Mouse (Mus musculus) intestine, embryonic 14.5 days (tissue): ENCODE measurements at regions not wholly inside any gene's neighbourhood (a gene's known extent, or its start where the extent isn't known, plus 50 kb on each side); places are given as distances from the start of the nearest gene placed in this dataset.

Experiments
- ATAC-seq: fragments of 200-750 bp; cut with Nextera tagmentation; replicated peaks from 2 replicates; pipeline ENCODE4 v1.8.0; 2017; ENCODE audit warnings: low read depth, moderate number of reproducible peaks, moderate TSS enrichment, moderate library complexity; ENCODE audit not compliant: low FRiP score, low TSS enrichment
- DNase-seq: peaks from one replicate; pipeline ENCODE4 v3.0.0-alpha.2; 2018; ENCODE audit warnings: low spot score
- H3K27ac ChIP-seq: fragments of 300-500 bp; sonication (generic); 2 replicates; pipeline ENCODE4 v1.5.1; 2014; ENCODE audit warnings: low read depth, mild to moderate bottlenecking, control low read depth
- H3K27me3 ChIP-seq: fragments of 300-500 bp; sonication (generic); replicated peaks from 2 replicates; pipeline ENCODE4 v1.6.1; 2014; ENCODE audit warnings: low read length, control low read depth; ENCODE audit not compliant: control insufficient read depth, insufficient read depth
- H3K36me3 ChIP-seq: fragments of 300-500 bp; sonication (generic); 2 replicates; pipeline ENCODE4 v1.6.1; 2014; ENCODE audit warnings: low read length, control low read depth; ENCODE audit not compliant: control insufficient read depth, insufficient read depth
- H3K4me1 ChIP-seq: fragments of 300-500 bp; sonication (generic); replicated peaks from 2 replicates; pipeline ENCODE4 v1.6.1; 2014; ENCODE audit warnings: low read length, control low read depth, mixed read lengths; ENCODE audit not compliant: control insufficient read depth, insufficient read depth
- H3K4me2 ChIP-seq: fragments of 300-500 bp; sonication (generic); 2 replicates; pipeline ENCODE4 v1.6.1; 2014; ENCODE audit warnings: low read length
- H3K4me3 ChIP-seq: fragments of 300-500 bp; sonication (generic); 2 replicates; pipeline ENCODE4 v1.5.1; 2014; ENCODE audit warnings: low read depth, low read length, control low read depth, mixed read lengths
- H3K9ac ChIP-seq: fragments of 300-500 bp; sonication (generic); 2 replicates; pipeline ENCODE4 v1.6.1; 2014; ENCODE audit warnings: mild to moderate bottlenecking, low read length
- H3K9me3 ChIP-seq: fragments of 300-500 bp; sonication (generic); 2 replicates; pipeline ENCODE4 v1.6.1; 2016; ENCODE audit warnings: low read length, control low read depth; ENCODE audit not compliant: control insufficient read depth
- WGBS: fragments of 180-500 bp; shearing (Covaris S2); extraction: QIAGEN DNeasy Blood & Tissue Kit; methylation state at CpG from one replicate; pipeline ENCODE4 v1.1.7; 2014; 5-methylcytosine and 5-hydroxymethylcytosine counted together
- microRNA counts: library from miRNA; unstranded; fragments of <30 nt; microRNA quantifications from one replicate; lab custom pipeline; 2016
- microRNA-seq: library from miRNA; unstranded; fragments of <30 nt; microRNA quantifications from one replicate; pipeline ENCODE4, GENCODE M21; 2016

DNA sequence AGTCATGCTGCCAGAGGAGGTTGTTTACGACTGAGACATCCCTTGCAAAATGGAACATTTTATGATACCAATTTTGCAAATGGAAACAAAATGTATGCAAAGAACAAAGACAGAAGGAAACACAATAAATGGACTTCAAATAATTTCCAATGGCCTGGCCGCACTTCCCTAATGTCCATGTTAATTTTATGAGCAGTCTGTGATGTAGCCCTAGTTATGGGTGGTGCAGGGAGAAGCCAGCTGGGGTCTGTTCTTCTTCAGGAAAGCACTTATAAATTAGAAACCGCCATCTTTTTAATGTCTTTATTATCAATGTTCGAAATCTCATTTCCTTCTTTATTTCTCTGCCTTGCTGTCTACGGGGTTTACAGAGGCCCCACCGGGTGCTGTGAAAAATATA is 51.0 kb upstream of the Jak1 start:
- ATAC-seq, result no peak
- no peaks in the 10 kb centered on the region for H3K36me3 ChIP-seq
- no peaks in the 10 kb centered on the region for H3K4me1 ChIP-seq
- WGBS, result 55% methylated on average over 6 of the region's 6 CpGs
- H3K27ac ChIP-seq, result no peak overlapping the region
- no peak overlapping the region for H3K4me2 ChIP-seq
- H3K9me3 ChIP-seq, result no peaks in the 10 kb centered on the region
- DNase-seq, result no peak
- H3K4me3 ChIP-seq, result no peak overlapping the region
- H3K9ac ChIP-seq, result no peak overlapping the region
- no peaks in the 10 kb centered on the region for H3K27me3 ChIP-seq

MicroRNAs encoded in the stretch of these regions (microRNA counts, 519-probe panel; counts per million panel counts)
- 2,265 counts per million, percentile 20 among the panel's probes with 10 or more counts for microRNA mmu-miR-101a (lab: Ali Mortazavi, UCI)

Small RNAs in the stretch of these regions (microRNA-seq; reads per million reads assigned to microRNA genes)
- gene Mir101a, result 118 reads per million, percentile 60 among the genes with 10 or more reads in this experiment
